Mouse (Mus musculus): ENCODE measurements around the gene Gstp2. TPM values are rescaled to one million over a fixed set of nuclear protein-coding genes. Genes with fewer than 3 reads are reported as not detected.

Gene Gstp2
- polyA plus RNA-seq, 1 experiment = 87.8 TPM

DNA sequence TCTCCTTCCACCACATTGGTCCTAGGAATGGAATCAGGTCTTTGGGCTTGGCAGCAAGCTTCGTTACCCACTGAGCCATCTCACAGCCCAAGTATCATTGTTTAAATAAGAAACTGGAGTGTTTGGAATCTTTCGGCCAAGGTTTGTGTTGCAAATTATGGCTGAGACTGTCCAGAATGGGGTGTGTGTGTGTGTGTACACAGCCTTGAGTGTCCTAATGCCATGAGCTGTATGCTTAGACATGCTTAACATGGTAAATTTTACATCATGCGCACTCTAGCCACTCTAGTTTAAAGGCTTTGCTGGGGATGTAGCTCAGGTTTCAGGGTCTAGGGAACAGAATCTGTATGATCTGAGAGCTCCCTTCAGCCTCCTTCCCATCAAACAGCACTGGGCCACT, 50.3 kb downstream of the Gstp2 start:
- H3K4me1 ChIP-seq (ENCODE audit: control insufficient read depth, insufficient read depth, low read length) = no peaks in the 10 kb centered on the region; the same call in 1 of the 2 replicates
- 71% methylated on average over 3 of the region's 3 CpGs for WGBS
- TF ChIP-seq CTCF (IDR thresholded peaks at IDR 0.05; ENCODE audit: insufficient read depth, low read length) = no peak
- TF ChIP-seq POLR2A (IDR thresholded peaks at IDR 0.05; ENCODE audit: borderline replicate concordance, extremely low read depth, low read depth, low read length) = no peak
- no peak overlapping the region for H3K4me3 ChIP-seq (replicated peaks; ENCODE audit: extremely low read depth, low read depth, low read length)
- no peak for DNase-seq

DNA sequence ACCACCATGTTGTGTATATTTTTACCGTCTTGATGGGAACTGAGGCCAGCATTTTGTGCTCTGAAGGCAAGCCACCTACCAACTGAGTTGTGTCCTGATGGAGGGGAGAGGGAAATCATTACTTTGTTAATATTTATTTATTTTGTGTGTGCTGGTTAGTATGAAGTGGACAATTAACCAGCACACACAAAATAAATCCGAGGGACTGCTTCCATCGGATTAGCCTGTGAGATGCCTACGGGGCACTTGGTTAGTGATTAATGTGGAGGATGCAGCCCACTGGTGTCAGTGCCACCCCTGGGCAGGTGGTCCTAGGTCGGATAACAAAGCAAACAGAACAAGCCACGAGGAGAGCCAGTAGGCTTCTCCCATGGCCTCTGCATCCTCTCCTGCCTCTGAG, 50.9 kb downstream of the Gstp2 start:
- Histone ChIP-seq H3K4me1 (ENCODE audit: control insufficient read depth, insufficient read depth, low read length) (no peaks in the 10 kb centered on the region; the same call in 1 of the 2 replicates), H3K4me3 (replicated peaks; ENCODE audit: extremely low read depth, low read depth, low read length) (no peak overlapping the region)
- no peak for TF ChIP-seq POLR2A (IDR thresholded peaks at IDR 0.05; ENCODE audit: borderline replicate concordance, extremely low read depth, low read depth, low read length)
- 50% methylated on average over 6 of the region's 6 CpGs for WGBS
- DNase-seq = no peak

DNA sequence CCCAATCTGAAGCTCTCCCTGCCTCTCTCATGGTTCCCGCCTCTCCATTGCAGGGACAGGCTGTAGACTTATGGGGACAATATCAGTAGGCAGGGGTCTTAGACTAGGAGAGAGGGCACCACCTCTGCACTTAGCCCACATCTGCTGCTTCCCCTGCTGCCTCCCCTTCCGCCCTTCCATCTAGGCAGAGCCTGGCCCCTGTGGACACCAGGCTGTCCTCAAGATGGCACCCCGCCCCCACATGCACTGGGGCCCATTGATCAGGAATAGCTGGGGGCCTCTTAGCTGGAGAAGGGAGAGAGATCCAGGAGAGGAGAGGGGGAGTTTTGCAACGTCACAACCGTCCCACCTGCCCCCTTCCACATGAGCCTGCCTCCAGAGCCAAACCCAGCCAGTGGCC, 53.4 kb downstream of the Gstp2 start, which contains the start of gene Tbx10:
Gene Tbx10, plus strand, starts transcription at position 337 of the 400 bp plus-strand sequence.
- no peak for DNase-seq
- TF ChIP-seq CTCF (IDR thresholded peaks at IDR 0.05; ENCODE audit: insufficient read depth, low read length) = no peak
- no peak for TF ChIP-seq POLR2A (IDR thresholded peaks at IDR 0.05; ENCODE audit: borderline replicate concordance, extremely low read depth, low read depth, low read length)
- 55% methylated on average over 5 of the region's 5 CpGs for WGBS
- no peak within 1 kb of the TSS for H3K4me3 ChIP-seq (replicated peaks; ENCODE audit: extremely low read depth, low read depth, low read length)
- no peaks in the 10 kb centered on the region; the same call in 1 of the 2 replicates for H3K4me1 ChIP-seq (ENCODE audit: control insufficient read depth, insufficient read depth, low read length)

DNA sequence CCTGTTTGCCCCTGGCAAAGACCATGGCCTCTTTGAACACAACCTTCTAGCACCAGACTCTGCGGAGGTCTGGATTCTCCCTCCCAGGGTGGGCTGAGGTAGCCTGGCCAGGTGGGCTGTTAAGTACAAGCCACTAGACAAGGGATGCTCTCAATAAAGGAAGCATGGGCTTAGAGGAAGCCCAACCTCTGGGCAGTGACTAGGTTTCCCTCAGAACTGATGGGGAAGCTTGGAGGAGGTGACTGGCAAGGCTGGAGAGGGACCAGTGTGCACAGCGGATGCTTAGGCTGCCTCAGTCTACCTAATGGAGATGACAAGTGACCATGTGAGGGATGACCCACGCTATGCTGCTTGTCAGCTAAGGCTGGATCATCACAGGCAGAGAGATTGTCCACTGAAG, 53.9 kb downstream of the Gstp2 start:
- 86% methylated on average over 3 of the region's 3 CpGs for WGBS
- Histone ChIP-seq H3K4me1 (ENCODE audit: control insufficient read depth, insufficient read depth, low read length) (no peaks in the 10 kb centered on the region; the same call in 1 of the 2 replicates), H3K4me3 (replicated peaks; ENCODE audit: extremely low read depth, low read depth, low read length) (no peak overlapping the region)
- TF ChIP-seq CTCF (IDR thresholded peaks at IDR 0.05; ENCODE audit: insufficient read depth, low read length) (no peak), POLR2A (IDR thresholded peaks at IDR 0.05; ENCODE audit: borderline replicate concordance, extremely low read depth, low read depth, low read length) (no peak)
- DNase-seq = no peak

DNA sequence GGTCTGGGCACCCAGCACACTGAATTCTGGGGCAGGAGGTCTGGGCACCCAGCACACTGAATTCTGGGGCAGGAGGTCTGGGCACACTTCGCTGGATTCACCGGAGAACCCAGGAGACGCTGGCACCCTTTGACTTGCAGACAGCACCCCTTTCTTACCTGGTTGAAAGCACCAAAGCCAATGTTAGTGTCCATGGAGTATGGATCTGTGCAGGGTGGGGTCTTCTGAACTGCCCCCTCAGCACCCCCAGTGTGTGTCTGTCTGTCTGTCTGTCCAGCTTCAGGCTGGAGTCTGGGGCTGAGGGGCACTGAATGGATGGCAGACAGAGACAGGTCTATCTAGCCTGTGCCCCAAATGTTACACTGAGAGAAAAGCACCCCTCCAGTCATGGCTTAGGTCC, 54.3 kb downstream of the Gstp2 start:
- H3K4me1 ChIP-seq (ENCODE audit: control insufficient read depth, insufficient read depth, low read length) = peaks cover 2% of the 10 kb centered on the region
- 95% methylated on average over 3 of the region's 3 CpGs for WGBS
- no peak overlapping the region for H3K4me3 ChIP-seq (replicated peaks; ENCODE audit: extremely low read depth, low read depth, low read length)
- TF ChIP-seq POLR2A (IDR thresholded peaks at IDR 0.05; ENCODE audit: borderline replicate concordance, extremely low read depth, low read depth, low read length) = no peak
- no peak for DNase-seq

DNA sequence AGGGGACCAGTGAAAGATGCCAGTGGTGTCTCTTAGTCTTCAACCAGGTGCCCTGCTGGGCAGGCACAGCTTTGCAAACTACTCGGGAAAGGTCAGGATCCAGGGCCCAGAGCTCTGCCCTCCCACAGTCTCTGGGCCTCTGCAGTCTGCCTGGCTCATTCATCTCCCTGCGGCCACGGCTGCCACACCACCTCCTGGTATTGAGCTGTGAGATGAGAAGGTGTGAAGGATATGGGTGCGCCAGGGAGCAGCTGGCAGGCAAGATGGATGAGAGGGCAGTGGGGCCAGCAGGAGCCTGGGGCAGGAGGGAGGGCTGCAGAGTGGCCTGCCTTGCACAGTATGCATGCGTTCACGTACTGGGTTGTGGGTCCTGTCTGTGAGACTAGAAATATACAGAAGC, 55.0 kb downstream of the Gstp2 start:
- TF ChIP-seq POLR2A (IDR thresholded peaks at IDR 0.05; ENCODE audit: borderline replicate concordance, extremely low read depth, low read depth, low read length) (no peak), CTCF (IDR thresholded peaks at IDR 0.05; ENCODE audit: insufficient read depth, low read length) (no peak)
- 67% methylated on average over 6 of the region's 6 CpGs for WGBS
- peaks cover 3% of the 10 kb centered on the region for H3K4me1 ChIP-seq (ENCODE audit: control insufficient read depth, insufficient read depth, low read length)
- no peak overlapping the region for H3K4me3 ChIP-seq (replicated peaks; ENCODE audit: extremely low read depth, low read depth, low read length)
- DNase-seq = no peak

Other genes with a start within 250 kb of the Gstp2 start
- gene Chka, start 194.2 kb downstream of the Gstp2 start, polyA plus RNA-seq (2012; rRNA removed) = 75.9 and 81.6 TPM in 2 replicates
- 157 and 164 TPM in 2 replicates for gene Tcirg1, start 138.9 kb downstream of the Gstp2 start, polyA plus RNA-seq (2012; rRNA removed)
- gene Ndufs8, start 133.2 kb downstream of the Gstp2 start, polyA plus RNA-seq (2012; rRNA removed) = 157 and 189 TPM in 2 replicates
- 71.9 and 85.0 TPM in 2 replicates for gene Aldh3b1, start 116.2 kb downstream of the Gstp2 start, polyA plus RNA-seq (2012; rRNA removed)
- gene Unc93b1, start 110.8 kb downstream of the Gstp2 start, polyA plus RNA-seq (2012; rRNA removed) = 169 and 180 TPM in 2 replicates
- gene Aldh3b3, start 87.4 kb downstream of the Gstp2 start, polyA plus RNA-seq (2012; rRNA removed) = 0.08 and 0.21 TPM in 2 replicates
- 2.0 and 21.7 TPM in 2 replicates for gene Aldh3b2, start 73.7 kb downstream of the Gstp2 start, polyA plus RNA-seq (2012; rRNA removed)
- gene Acy3, start 59.5 kb downstream of the Gstp2 start, polyA plus RNA-seq (2012; rRNA removed) = 27.7 and 29.8 TPM in 2 replicates
- 0.06 TPM in 1 of 2 replicates, not detected in the other for gene Tbx10, start 53.3 kb downstream of the Gstp2 start, polyA plus RNA-seq (2012; rRNA removed)
- gene Nudt8, start 45.4 kb downstream of the Gstp2 start, polyA plus RNA-seq (2012; rRNA removed) = 7.6 and 13.3 TPM in 2 replicates
- 1.7 and 1.8 TPM in 2 replicates for gene Gm49405, start 45.4 kb downstream of the Gstp2 start, polyA plus RNA-seq (2012; rRNA removed)
- 12.6 and 18.0 TPM in 2 replicates for gene Doc2g, start 42.7 kb downstream of the Gstp2 start, polyA plus RNA-seq (2012; rRNA removed)
- gene Ndufv1, start 33.2 kb downstream of the Gstp2 start, polyA plus RNA-seq (2012; rRNA removed) = 99.4 and 127 TPM in 2 replicates
- 480 and 656 TPM in 2 replicates for gene Gstp1, start 8.0 kb downstream of the Gstp2 start, polyA plus RNA-seq (2012; rRNA removed)
- gene Gstp3, start 13.5 kb upstream of the Gstp2 start, polyA plus RNA-seq (2012; rRNA removed) = 14.4 and 15.9 TPM in 2 replicates
- 0.86 and 0.91 TPM in 2 replicates for gene Cabp2, start 35.6 kb upstream of the Gstp2 start, polyA plus RNA-seq (2012; rRNA removed)
- 200 and 245 TPM in 2 replicates for gene Cdk2ap2, start 51.2 kb upstream of the Gstp2 start, polyA plus RNA-seq (2012; rRNA removed)
- gene Pitpnm1, start 54.0 kb upstream of the Gstp2 start, polyA plus RNA-seq (2012; rRNA removed) = 152 and 163 TPM in 2 replicates
- 108 and 123 TPM in 2 replicates for gene Aip, start 79.8 kb upstream of the Gstp2 start, polyA plus RNA-seq (2012; rRNA removed)
- gene Gpr152, start 93.8 kb upstream of the Gstp2 start, polyA plus RNA-seq (2012; rRNA removed) = 0.05 and 0.08 TPM in 2 replicates
- gene Cabp4, start 98.0 kb upstream of the Gstp2 start, polyA plus RNA-seq (2012; rRNA removed) = 0.08 TPM in 1 of 2 replicates, not detected in the other
- 260 and 262 TPM in 2 replicates for gene Coro1b, start 102.6 kb upstream of the Gstp2 start, polyA plus RNA-seq (2012; rRNA removed)
- 55.0 and 75.4 TPM in 2 replicates for gene Ptprcap, start 107.6 kb upstream of the Gstp2 start, polyA plus RNA-seq (2012; rRNA removed)
- gene Rps6kb2, start 117.3 kb upstream of the Gstp2 start, polyA plus RNA-seq (2012; rRNA removed) = 35.2 and 51.2 TPM in 2 replicates
- 7.9 and 14.4 TPM in 2 replicates for gene Carns1, start 129.5 kb upstream of the Gstp2 start, polyA plus RNA-seq (2012; rRNA removed)
- gene Tbc1d10c, start 145.3 kb upstream of the Gstp2 start, polyA plus RNA-seq (2012; rRNA removed) = 23.6 and 24.2 TPM in 2 replicates
- gene Ppp1ca, start 146.0 kb upstream of the Gstp2 start, polyA plus RNA-seq (2012; rRNA removed) = 373 and 384 TPM in 2 replicates
- 32.3 and 36.9 TPM in 2 replicates for gene Rad9a, start 155.6 kb upstream of the Gstp2 start, polyA plus RNA-seq (2012; rRNA removed)
- gene Clcf1, start 168.2 kb upstream of the Gstp2 start, polyA plus RNA-seq (2012; rRNA removed) = 34.0 and 42.0 TPM in 2 replicates
- gene AC109138.7, start 168.3 kb upstream of the Gstp2 start, polyA plus RNA-seq (2012; rRNA removed) = not detected in 2 replicates
- gene Pold4, start 185.9 kb upstream of the Gstp2 start, polyA plus RNA-seq (2012; rRNA removed) = 110 and 112 TPM in 2 replicates
- gene Ssh3, start 223.2 kb upstream of the Gstp2 start, polyA plus RNA-seq (2012; rRNA removed) = 82.3 and 98.0 TPM in 2 replicates
- 7.3 and 8.4 TPM in 2 replicates for gene Ankrd13d, start 237.1 kb upstream of the Gstp2 start, polyA plus RNA-seq (2012; rRNA removed)